Mouse (Mus musculus) leukemia stem cell, adult 10-12 weeks (primary cell): ENCODE data around the gene Cd164l2. TPM values are rescaled to one million over a fixed set of nuclear protein-coding genes. Genes with fewer than 3 reads are reported as not detected.

Source experiments
- polyA plus RNA-seq: library from polyadenylated mRNA; stranded (reverse); fragments of >175 nt; gene quantifications from 2 replicates; pipeline ENCODE4 v1.2.3, GENCODE M21; 2012; ENCODE audit warnings: low replicate concordance

Cd164l2 gene
- 0.84 and 1.1 TPM in 2 replicates for polyA plus RNA-seq

DNA sequence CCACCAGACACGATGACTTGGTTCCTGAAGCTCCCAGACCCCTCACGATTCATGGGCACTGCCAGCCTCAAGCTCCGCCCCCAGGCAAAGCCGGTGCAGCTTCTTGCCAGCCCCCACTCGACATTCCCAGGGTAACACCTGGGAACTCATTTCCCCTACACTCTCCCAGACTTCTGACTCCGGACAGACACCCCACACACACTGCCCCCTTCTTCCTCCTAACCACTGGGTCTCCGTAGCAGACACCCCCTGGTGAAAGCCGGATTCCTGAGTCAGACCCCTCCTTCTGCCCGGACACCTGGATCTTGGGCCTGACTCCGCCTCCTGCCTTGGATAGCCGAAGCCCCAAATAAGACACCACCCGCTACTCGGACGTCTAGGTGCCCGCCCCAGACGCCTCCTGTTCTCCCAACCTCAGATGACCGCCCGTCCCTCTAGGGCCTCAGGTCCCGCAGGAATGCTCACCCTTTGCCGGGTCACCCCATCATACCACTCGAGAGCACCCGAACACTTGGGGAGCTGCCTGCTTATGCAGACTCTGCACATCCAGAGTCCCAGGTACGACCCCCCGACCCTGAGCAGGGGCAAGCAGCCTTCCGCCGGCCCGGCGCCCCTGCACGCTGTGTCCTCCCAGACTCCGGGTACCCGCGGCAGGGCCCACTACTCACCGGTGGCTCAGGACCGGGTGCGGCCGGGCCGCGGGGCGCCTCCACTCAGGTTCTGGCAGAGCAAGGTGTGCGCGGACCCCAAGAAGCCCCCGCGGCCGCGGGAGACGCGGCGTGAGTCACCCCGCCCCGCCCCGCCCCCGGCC lies at the start of gene Cd164l2, which contains the start of gene Gpr3:
Gene Cd164l2, plus strand, starts transcription at position 381 of the 811 bp plus-strand sequence.
Gene Gpr3, minus strand, starts transcription at position 786 of the 811 bp plus-strand sequence.

DNA sequence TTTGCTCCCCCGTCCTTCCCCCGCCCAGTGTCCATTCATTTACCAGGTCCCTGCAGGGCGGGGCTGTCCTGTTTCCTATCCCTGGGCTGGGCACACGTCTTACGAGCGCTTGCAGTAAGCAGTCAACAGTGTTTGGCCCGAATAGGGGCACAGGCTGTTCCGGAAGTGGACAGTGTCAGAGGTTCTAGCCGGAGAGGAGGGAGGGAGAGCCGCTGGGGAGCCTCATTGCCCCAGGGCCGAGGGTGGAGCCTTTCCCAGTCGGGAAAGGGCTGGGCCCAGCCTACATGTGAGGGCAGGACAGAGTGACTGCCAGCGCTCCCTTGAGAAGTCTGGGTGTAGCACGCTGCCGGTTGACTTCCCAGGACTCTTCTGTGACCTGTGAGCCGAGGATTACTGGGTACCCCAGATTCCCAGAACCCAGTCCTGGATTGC lies 28.6 kb downstream of the Cd164l2 start, which contains the start of gene Map3k6:
Gene Map3k6, plus strand, starts transcription at position 329 of the 432 bp plus-strand sequence.

DNA sequence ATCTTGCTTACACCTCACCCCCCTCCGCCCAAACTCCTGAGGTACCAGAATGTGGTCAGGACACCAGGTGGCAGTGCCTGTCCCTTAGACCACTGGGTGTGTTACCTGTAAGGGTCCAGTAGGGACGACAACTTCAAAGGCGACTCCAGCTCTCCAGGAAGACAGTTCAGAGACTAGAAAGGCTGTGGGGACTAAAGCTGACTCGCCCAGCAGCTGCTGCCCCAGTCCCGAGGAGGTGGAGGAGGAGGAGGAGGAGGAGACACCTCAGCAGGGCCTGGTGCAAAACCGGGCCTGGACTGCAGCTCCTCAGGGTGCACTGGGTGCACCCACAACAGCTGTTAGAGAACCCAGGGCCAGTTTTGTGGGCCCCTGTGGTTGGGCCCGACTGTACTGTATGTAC lies 51.0 kb downstream of the Cd164l2 start, which contains the start of gene Sytl1:
Gene Sytl1, minus strand, starts transcription at position 232 of the 400 bp plus-strand sequence.

Other genes with a start within 250 kb of the Cd164l2 start
- 3.7 and 6.5 TPM in 2 replicates for gene Fgr, start 238.0 kb upstream of the Cd164l2 start, polyA plus RNA-seq
- gene Ahdc1, start 200.9 kb upstream of the Cd164l2 start, polyA plus RNA-seq = 28.3 and 43.1 TPM in 2 replicates
- 97.7 and 153 TPM in 2 replicates for gene Wasf2, start 81.6 kb upstream of the Cd164l2 start, polyA plus RNA-seq
- not detected in 2 replicates for gene Gpr3, start 405 bp downstream of the Cd164l2 start, polyA plus RNA-seq
- 79.7 and 100 TPM in 2 replicates for gene Map3k6, start 28.7 kb downstream of the Cd164l2 start, polyA plus RNA-seq
- 4.2 and 10.6 TPM in 2 replicates for gene Sytl1, start 51.0 kb downstream of the Cd164l2 start, polyA plus RNA-seq
- 12.9 and 30.5 TPM in 2 replicates for gene Tmem222, start 65.7 kb downstream of the Cd164l2 start, polyA plus RNA-seq
- gene Wdtc1, start 141.3 kb downstream of the Cd164l2 start, polyA plus RNA-seq = 117 and 160 TPM in 2 replicates
- gene Slc9a1, start 157.6 kb downstream of the Cd164l2 start, polyA plus RNA-seq = 70.0 and 77.3 TPM in 2 replicates